ENCODE assay signal across 16 mouse cellular contexts in the genomic region with DNA sequence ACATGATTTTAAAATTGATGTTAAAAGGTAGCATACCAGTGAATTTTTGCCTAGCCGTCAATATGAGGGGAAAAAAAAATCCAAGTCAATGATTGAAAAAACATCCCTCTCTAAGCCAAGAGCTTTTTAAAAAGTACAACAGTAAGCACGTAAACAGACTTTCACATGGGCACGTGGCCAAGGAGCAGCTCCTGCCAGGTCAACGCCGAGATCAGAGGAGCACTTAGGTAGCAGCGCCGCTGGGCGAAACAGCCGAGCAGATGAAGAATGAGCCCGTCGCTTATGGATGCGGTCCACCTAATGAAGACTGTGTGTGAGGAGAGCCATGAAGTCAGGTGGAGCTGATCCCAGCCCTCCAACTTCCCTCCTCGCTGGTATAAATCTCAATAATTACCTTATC.
DNase-seq lines count a peak whose midpoint lies in the region; TF ChIP-seq lines count a peak whose summit lies in the region.
"Had no signal": no experiment of that assay in that cellular context is flagged by ENCODE, and none has a peak within 500 bp of the region (broad histone marks: within the 10 kb centered on the region; RNA-seq: fewer than 3 reads in every experiment).

No protein-coding gene starts in this region.

- TF ChIP-seq EP300 in heart, adult 2 months (IDR thresholded peaks at IDR 0.05; ENCODE audit: insufficient read depth, low read depth, low read length): no peak

- no peak overlapping the region for H3K9ac ChIP-seq in heart, adult 2 months (ENCODE audit: low read depth, low read length)
- H3K9ac ChIP-seq: embryonic facial prominence, embryonic 13.5 days; limb, embryonic 13.5 days; liver, embryonic 15.5 days; stomach, embryonic 15.5 days had no signal

- no peaks in the 10 kb centered on the region for H3K4me1 ChIP-seq in heart, adult 2 months (ENCODE audit: control insufficient read depth, insufficient read depth, low read length)
- H3K4me1 ChIP-seq: embryonic facial prominence, embryonic 13.5 days; limb, embryonic 13.5 days; liver, embryonic 15.5 days; midbrain, embryonic 10.5 days; stomach, embryonic 15.5 days had no signal

- intact Hi-C loops in heart, adult 2 months (cut with DNase I): no loop called here

- no peaks in the 10 kb centered on the region for H3K27me3 ChIP-seq in heart, adult 2 months (ENCODE audit: control insufficient read depth, insufficient read depth, low read length)
- H3K27me3 ChIP-seq: CH12.LX; embryonic facial prominence, embryonic 13.5 days; limb, embryonic 13.5 days; liver, embryonic 15.5 days; stomach, embryonic 15.5 days had no signal

- TF ChIP-seq CTCF in heart, adult 2 months (IDR thresholded peaks at IDR 0.05): no peak

- H3K79me2 ChIP-seq in heart, adult 2 months (replicated peaks; ENCODE audit: control insufficient read depth, insufficient read depth, low read length): no peaks in the 10 kb centered on the region

- TF ChIP-seq POLR2A in heart, adult 2 months (IDR thresholded peaks at IDR 0.05; ENCODE audit: insufficient read depth, low read depth, low read length): no peak

- DNase-seq in cerebellum, postnatal 25 days: peak; percentile 22 to 55
- DNase-seq in cerebellum, postnatal 4 days (ENCODE audit: low spot score in 2 of 2): no peak
- DNase-seq in heart, postnatal 4 days: peak; percentile 36
- DNase-seq in heart, adult 2 months: no peak
- peak; percentile 23 for DNase-seq in urinary bladder, postnatal 14 days (ENCODE audit: low spot score)
- no peak for DNase-seq in urinary bladder, postnatal 10 days (ENCODE audit: low spot score)
- no peak for DNase-seq in ovary, postnatal 10 days (ENCODE audit: low spot score)
- DNase-seq: adrenal gland, postnatal 14 days; right cerebral cortex, postnatal 25 days had no signal

- H3K36me3 ChIP-seq in heart, adult 2 months (ENCODE audit: control insufficient read depth, insufficient read depth, low read length): no peaks in the 10 kb centered on the region
- H3K36me3 ChIP-seq: embryonic facial prominence, embryonic 13.5 days; limb, embryonic 13.5 days; liver, embryonic 15.5 days; midbrain, embryonic 10.5 days; stomach, embryonic 15.5 days had no signal

- no peak overlapping the region for H3K27ac ChIP-seq in heart, adult 2 months
- H3K27ac ChIP-seq: embryonic facial prominence, embryonic 13.5 days; limb, embryonic 13.5 days; liver, embryonic 15.5 days; macrophage; midbrain, embryonic 10.5 days; stomach, embryonic 15.5 days had no signal

- no peak overlapping the region for H3K4me3 ChIP-seq in heart, adult 2 months
- H3K4me3 ChIP-seq: embryonic facial prominence, embryonic 13.5 days; limb, embryonic 13.5 days; liver, embryonic 15.5 days; midbrain, embryonic 10.5 days; stomach, embryonic 15.5 days had no signal

- WGBS in heart, adult 2 months: 55% methylated on average over 13 of the region's 13 CpGs

Comparison
In these comparisons a context has a peak if more than half of its experiments do, and no peak if none do; other contexts are left out.
1. DNase-seq: peak in cerebellum, postnatal 25 days (2 of 2), heart, postnatal 4 days (single experiment) and urinary bladder, postnatal 14 days (single experiment); none in cerebellum, postnatal 4 days (0 of 2), heart, adult 2 months (0 of 2), urinary bladder, postnatal 10 days (single experiment) and ovary, postnatal 10 days (single experiment).